Mouse (Mus musculus): ENCODE data around the gene Banp. TPM values are rescaled to one million over a fixed set of nuclear protein-coding genes. Genes with fewer than 3 reads are reported as not detected.

Banp gene
- polyA plus RNA-seq, 2 experiments = 33.2 to 97.7 TPM

- Histone ChIP-seq H3K4me2 (replicated peaks; ENCODE audit: low read depth, low read length, severe bottlenecking) (no peak overlapping the region), H3K4me1 (ENCODE audit: control insufficient read depth, insufficient read depth, low read length) (peaks cover 39% of the 10 kb centered on the region), H3K9ac (ENCODE audit: low read depth, low read length, severe bottlenecking) (peak overlapping the region; percentile 36; the same call in 1 of the 2 replicates), H3K9me3 (ENCODE audit: control insufficient read depth, low read length) (no peaks in the 10 kb centered on the region), H3K27ac (replicated peaks; ENCODE audit: low read depth, low read length) (peak overlapping the region; percentile 65), H3K36me3 (ENCODE audit: control insufficient read depth, insufficient read depth, low read length) (0 out of 2 replicates have a peak, but pooled peaks cover 6% of the 10 kb centered on the region), H3K4me3 (replicated peaks; ENCODE audit: low read length) (no peak overlapping the region), H3K27me3 (ENCODE audit: control insufficient read depth, insufficient read depth, low read length) (no peaks in the 10 kb centered on the region)
- 35% methylated on average over 5 of the region's 5 CpGs for WGBS
- no peak for DNase-seq (ENCODE audit: low spot score)
- no peak for TF ChIP-seq POLR2A (IDR thresholded peaks at IDR 0.05; ENCODE audit: borderline replicate concordance, extremely low read depth, insufficient read depth, insufficient read length)
- ATAC-seq (ENCODE audit: low FRiP score, low read depth) = no peak; the same call in 1 of the 2 replicates
Measured at GRCm38 (mm10) chr8:121966110-121966509, 16.6 kb downstream of the Banp start.

DNA sequence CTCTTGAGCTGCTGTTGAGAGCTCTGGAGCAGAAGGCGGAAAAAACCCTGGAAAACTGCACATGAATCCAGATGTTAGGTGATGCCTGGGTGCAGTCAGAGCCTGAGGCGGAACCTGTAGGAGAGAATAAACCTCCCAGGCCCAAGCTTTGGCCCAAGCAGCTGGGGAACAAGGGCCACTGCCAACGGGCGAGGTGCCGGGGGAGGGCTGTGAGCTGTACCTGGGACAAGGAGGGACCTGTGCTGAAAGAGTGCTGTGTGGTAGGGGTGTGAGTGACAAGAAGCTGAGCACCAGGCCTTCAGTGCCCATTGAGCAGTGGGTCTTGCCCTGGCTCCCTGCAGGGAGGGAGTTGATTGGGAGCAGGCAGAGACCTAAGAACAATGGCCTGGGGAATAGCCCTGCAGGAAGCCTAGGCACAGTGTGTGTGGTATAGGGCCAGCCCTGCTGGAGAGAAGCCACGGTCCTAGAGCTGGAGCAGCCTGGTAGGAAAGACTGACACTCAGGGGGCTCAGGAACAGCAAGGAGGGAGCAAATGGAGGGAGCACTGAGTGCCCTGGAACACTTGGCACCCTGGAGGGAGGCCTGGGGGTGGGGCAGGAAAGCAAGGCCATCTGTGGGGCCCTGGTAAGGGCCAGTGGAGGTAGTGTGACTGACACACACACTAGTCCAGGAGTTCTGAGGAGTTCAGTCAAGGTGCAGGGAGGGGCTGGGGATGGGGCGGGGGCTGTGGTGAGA is 17.3 kb downstream of the Banp start:
- 32% methylated on average over 7 of the region's 7 CpGs for WGBS
- no peak for DNase-seq (ENCODE audit: low spot score)
- Histone ChIP-seq H3K4me3 (replicated peaks; ENCODE audit: low read length) (no peak overlapping the region), H3K36me3 (ENCODE audit: control insufficient read depth, insufficient read depth, low read length) (0 out of 2 replicates have a peak, but pooled peaks cover 6% of the 10 kb centered on the region), H3K27ac (replicated peaks; ENCODE audit: low read depth, low read length) (peak overlapping the region; percentile 65), H3K9ac (ENCODE audit: low read depth, low read length, severe bottlenecking) (peak overlapping the region; percentile 36), H3K27me3 (ENCODE audit: control insufficient read depth, insufficient read depth, low read length) (no peaks in the 10 kb centered on the region), H3K4me2 (replicated peaks; ENCODE audit: low read depth, low read length, severe bottlenecking) (0 out of 2 replicates have a peak overlapping the region, but pooled peaks have one; percentile 1), H3K4me1 (ENCODE audit: control insufficient read depth, insufficient read depth, low read length) (peaks cover 39% of the 10 kb centered on the region), H3K9me3 (ENCODE audit: control insufficient read depth, low read length) (no peaks in the 10 kb centered on the region)
- no peak for TF ChIP-seq POLR2A (IDR thresholded peaks at IDR 0.05; ENCODE audit: borderline replicate concordance, extremely low read depth, insufficient read depth, insufficient read length)
- ATAC-seq (ENCODE audit: low FRiP score, low read depth) = peak; percentile 10; the same call in 1 of the 2 replicates

DNA sequence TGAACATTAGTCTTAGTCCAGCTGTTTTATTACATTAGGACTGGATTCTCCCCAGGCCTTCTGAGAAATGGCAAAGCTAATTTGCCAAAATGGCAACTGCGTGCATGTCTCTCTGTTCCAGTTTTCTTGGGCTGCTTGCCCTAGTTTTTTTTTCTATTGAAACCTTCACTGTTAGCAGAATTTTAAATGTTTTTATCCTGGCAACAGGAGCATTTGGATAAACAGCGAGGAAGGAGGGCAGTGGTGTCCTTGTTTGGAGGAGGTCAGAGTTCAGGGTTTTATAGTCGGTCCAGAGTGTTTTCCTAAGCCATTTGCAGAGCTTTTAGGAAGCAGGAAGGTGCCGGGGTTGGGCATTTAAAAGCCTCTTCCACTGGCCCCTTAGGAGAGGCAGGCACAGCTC is 18.4 kb downstream of the Banp start:
- ATAC-seq (ENCODE audit: low FRiP score, low read depth) (no peak), DNase-seq (ENCODE audit: low spot score) (peak; percentile 22)
- H3K27me3 ChIP-seq (ENCODE audit: control insufficient read depth, insufficient read depth, low read length) = no peaks in the 10 kb centered on the region
- no peak overlapping the region for H3K9ac ChIP-seq (ENCODE audit: low read depth, low read length, severe bottlenecking)
- 0 out of 2 replicates have a peak, but pooled peaks cover 6% of the 10 kb centered on the region for H3K36me3 ChIP-seq (ENCODE audit: control insufficient read depth, insufficient read depth, low read length)
- H3K4me2 ChIP-seq (replicated peaks; ENCODE audit: low read depth, low read length, severe bottlenecking) = no peak overlapping the region
- peaks cover 39% of the 10 kb centered on the region for H3K4me1 ChIP-seq (ENCODE audit: control insufficient read depth, insufficient read depth, low read length)
- H3K4me3 ChIP-seq (replicated peaks; ENCODE audit: low read length) = no peak overlapping the region
- H3K27ac ChIP-seq (replicated peaks; ENCODE audit: low read depth, low read length) = peak overlapping the region; percentile 67
- 15% methylated on average over 4 of the region's 4 CpGs for WGBS
- H3K9me3 ChIP-seq (ENCODE audit: control insufficient read depth, low read length) = no peaks in the 10 kb centered on the region
- TF ChIP-seq POLR2A (IDR thresholded peaks at IDR 0.05; ENCODE audit: borderline replicate concordance, extremely low read depth, insufficient read depth, insufficient read length) = no peak

GRCm38 (mm10) chr8:121968542-121968941 is 19.0 kb downstream of the Banp start:
- TF ChIP-seq POLR2A (IDR thresholded peaks at IDR 0.05; ENCODE audit: borderline replicate concordance, extremely low read depth, insufficient read depth, insufficient read length) = no peak
- Histone ChIP-seq H3K4me1 (ENCODE audit: control insufficient read depth, insufficient read depth, low read length) (peaks cover 39% of the 10 kb centered on the region), H3K9me3 (ENCODE audit: control insufficient read depth, low read length) (no peaks in the 10 kb centered on the region), H3K9ac (ENCODE audit: low read depth, low read length, severe bottlenecking) (no peak overlapping the region), H3K4me3 (replicated peaks; ENCODE audit: low read length) (no peak overlapping the region), H3K4me2 (replicated peaks; ENCODE audit: low read depth, low read length, severe bottlenecking) (no peak overlapping the region), H3K27me3 (ENCODE audit: control insufficient read depth, insufficient read depth, low read length) (no peaks in the 10 kb centered on the region), H3K27ac (replicated peaks; ENCODE audit: low read depth, low read length) (no peak overlapping the region), H3K36me3 (ENCODE audit: control insufficient read depth, insufficient read depth, low read length) (0 out of 2 replicates have a peak, but pooled peaks cover 6% of the 10 kb centered on the region)
- no peak for DNase-seq (ENCODE audit: low spot score)
- 53% methylated on average over 4 of the region's 4 CpGs for WGBS
- no peak for ATAC-seq (ENCODE audit: low FRiP score, low read depth)

GRCm38 (mm10) chr8:121970225-121970624 is 20.7 kb downstream of the Banp start:
- DNase-seq (ENCODE audit: low spot score) (no peak), ATAC-seq (ENCODE audit: low FRiP score, low read depth) (no peak)
- TF ChIP-seq POLR2A (IDR thresholded peaks at IDR 0.05; ENCODE audit: borderline replicate concordance, extremely low read depth, insufficient read depth, insufficient read length) = no peak
- H3K9me3 ChIP-seq (ENCODE audit: control insufficient read depth, low read length) = no peaks in the 10 kb centered on the region
- no peaks in the 10 kb centered on the region for H3K27me3 ChIP-seq (ENCODE audit: control insufficient read depth, insufficient read depth, low read length)
- 86% methylated on average over 8 of the region's 8 CpGs for WGBS
- H3K4me2 ChIP-seq (replicated peaks; ENCODE audit: low read depth, low read length, severe bottlenecking) = no peak overlapping the region
- no peak overlapping the region for H3K4me3 ChIP-seq (replicated peaks; ENCODE audit: low read length)
- H3K36me3 ChIP-seq (ENCODE audit: control insufficient read depth, insufficient read depth, low read length) = peaks cover 17% of the 10 kb centered on the region; the same call in 1 of the 2 replicates
- H3K9ac ChIP-seq (ENCODE audit: low read depth, low read length, severe bottlenecking) = no peak overlapping the region
- H3K4me1 ChIP-seq (ENCODE audit: control insufficient read depth, insufficient read depth, low read length) = peaks cover 36% of the 10 kb centered on the region
- H3K27ac ChIP-seq (replicated peaks; ENCODE audit: low read depth, low read length) = no peak overlapping the region
